Mouse (Mus musculus): ENCODE data around the gene Maip1.

Gene Maip1

GRCm38 (mm10) chr1:57406187-57407151, at the start of gene Maip1, which contains the start of gene Tyw5:
TSS of gene Maip1 (plus strand) at chr1:57406328.
TSS of gene Tyw5 (minus strand) at chr1:57407101.
- DNase-seq (ENCODE audit: low spot score): peak; percentile 43

GRCm38 (mm10) chr1:57358546-57358945, 47.6 kb upstream of the Maip1 start:
- no peak for DNase-seq (ENCODE audit: low spot score)

- DNase-seq (ENCODE audit: low spot score): no peak
Measured at GRCm38 (mm10) chr1:57367446-57367845, 38.7 kb upstream of the Maip1 start.

GRCm38 (mm10) chr1:57369111-57369510, 37.0 kb upstream of the Maip1 start:
- no peak for DNase-seq (ENCODE audit: low spot score)

GRCm38 (mm10) chr1:57370451-57370850, 35.7 kb upstream of the Maip1 start:
- DNase-seq (ENCODE audit: low spot score): no peak

- no peak for DNase-seq (ENCODE audit: low spot score)
Measured at GRCm38 (mm10) chr1:57375276-57375675, 30.9 kb upstream of the Maip1 start.

- no peak for DNase-seq (ENCODE audit: low spot score)
Measured at GRCm38 (mm10) chr1:57376806-57377205, 29.3 kb upstream of the Maip1 start.

- peak; percentile 80 for DNase-seq (ENCODE audit: low spot score)
Measured at GRCm38 (mm10) chr1:57377376-57378341, 28.5 kb upstream of the Maip1 start, which contains the start of gene 1700066M21Rik. TSS of gene 1700066M21Rik (plus strand) at chr1:57377620.

- DNase-seq (ENCODE audit: low spot score): no peak
Measured at GRCm38 (mm10) chr1:57386519-57386918, 19.6 kb upstream of the Maip1 start.

- peak; percentile 50 for DNase-seq (ENCODE audit: low spot score)
Measured at GRCm38 (mm10) chr1:57387876-57388275, 18.3 kb upstream of the Maip1 start.

GRCm38 (mm10) chr1:57388402-57389155, 17.5 kb upstream of the Maip1 start:
- DNase-seq (ENCODE audit: low spot score): no peak

GRCm38 (mm10) chr1:57390993-57391790, 14.9 kb upstream of the Maip1 start:
- DNase-seq (ENCODE audit: low spot score): no peak

GRCm38 (mm10) chr1:57392417-57392816, 13.7 kb upstream of the Maip1 start:
- no peak for DNase-seq (ENCODE audit: low spot score)

GRCm38 (mm10) chr1:57394051-57394450, 12.1 kb upstream of the Maip1 start:
- peak; percentile 53 for DNase-seq (ENCODE audit: low spot score)

GRCm38 (mm10) chr1:57400321-57400720, 5.8 kb upstream of the Maip1 start:
- no peak for DNase-seq (ENCODE audit: low spot score)

GRCm38 (mm10) chr1:57400877-57401276, 5.3 kb upstream of the Maip1 start:
- DNase-seq (ENCODE audit: low spot score): no peak

GRCm38 (mm10) chr1:57402116-57402515, 4.0 kb upstream of the Maip1 start:
- DNase-seq (ENCODE audit: low spot score): no peak

GRCm38 (mm10) chr1:57408994-57409393, 2.9 kb downstream of the Maip1 start:
- DNase-seq (ENCODE audit: low spot score): no peak

GRCm38 (mm10) chr1:57413397-57413796, 7.3 kb downstream of the Maip1 start:
- no peak for DNase-seq (ENCODE audit: low spot score)

- no peak for DNase-seq (ENCODE audit: low spot score)
Measured at GRCm38 (mm10) chr1:57423696-57424095, 17.6 kb downstream of the Maip1 start.
